Mouse (Mus musculus) monocyte, adult 5-6 weeks (primary cell): Measurements from ENCODE around the gene Surf6. TPM values are rescaled to one million over a fixed set of nuclear protein-coding genes. Genes with fewer than 3 reads are reported as not detected.

Experiments used
- ATAC-seq: fragments of 153-309, 156-312 bp; replicated peaks from 2 replicates; pipeline ENCODE4 v1.8.0; 2017; ENCODE audit warnings: mild to moderate bottlenecking; ENCODE audit not compliant: low TSS enrichment, insufficient number of reproducible peaks, severe bottlenecking, poor library complexity, low FRiP score
- total RNA-seq: library from RNA; stranded (forward); fragments of 200-1000, 200-491, 200-594 nt; gene quantifications from 3 replicates; pipeline ENCODE4 v1.2.3, GENCODE M21; 2017

The Surf6 gene
- total RNA-seq, 1 experiment from 2014 or later, result 45.0 TPM

DNA sequence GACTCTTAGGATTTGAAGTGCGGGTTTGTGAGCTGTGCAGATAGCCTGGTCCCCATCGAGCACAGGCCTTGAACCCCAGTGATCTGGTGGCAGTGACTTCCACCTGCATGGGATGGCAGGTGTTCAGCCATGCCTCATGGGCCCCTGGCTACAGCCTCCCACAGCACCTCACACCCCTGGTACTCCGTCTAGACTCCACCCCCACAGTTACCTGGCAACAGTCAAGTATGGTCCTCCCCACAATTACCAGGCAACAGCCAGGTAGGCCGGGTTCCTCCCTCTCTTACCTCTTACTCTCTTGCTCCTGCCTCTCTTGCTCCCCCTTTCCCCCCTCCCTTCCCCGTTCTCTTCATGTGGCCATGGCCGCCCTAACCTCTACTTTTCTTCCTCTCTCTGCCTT lies 32.0 kb downstream of the Surf6 start:
- no peak for ATAC-seq

DNA sequence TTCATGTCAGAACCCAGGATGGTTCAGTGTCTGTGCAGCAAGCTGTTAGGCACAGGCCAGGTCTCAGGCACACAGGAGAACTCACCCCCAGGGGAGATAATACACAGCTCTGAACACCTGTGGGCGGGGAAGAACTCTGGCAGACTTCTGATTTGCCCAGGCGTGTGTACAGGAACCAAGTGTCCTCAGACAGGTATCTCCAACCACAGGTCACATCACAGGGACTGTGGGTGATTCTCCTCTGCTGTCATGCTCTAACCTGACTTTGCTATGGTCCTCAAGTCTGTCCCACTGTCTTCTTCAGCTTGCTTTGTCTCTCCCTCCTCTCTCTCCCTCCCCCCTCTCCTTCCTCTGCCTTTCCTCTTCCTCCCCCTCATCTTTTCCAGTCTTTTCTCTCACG lies 37.8 kb downstream of the Surf6 start, which contains the start of gene Abo:
Abo (minus strand) TSS at position 101 of the 400 bp plus-strand sequence.
- ATAC-seq, result no peak

DNA sequence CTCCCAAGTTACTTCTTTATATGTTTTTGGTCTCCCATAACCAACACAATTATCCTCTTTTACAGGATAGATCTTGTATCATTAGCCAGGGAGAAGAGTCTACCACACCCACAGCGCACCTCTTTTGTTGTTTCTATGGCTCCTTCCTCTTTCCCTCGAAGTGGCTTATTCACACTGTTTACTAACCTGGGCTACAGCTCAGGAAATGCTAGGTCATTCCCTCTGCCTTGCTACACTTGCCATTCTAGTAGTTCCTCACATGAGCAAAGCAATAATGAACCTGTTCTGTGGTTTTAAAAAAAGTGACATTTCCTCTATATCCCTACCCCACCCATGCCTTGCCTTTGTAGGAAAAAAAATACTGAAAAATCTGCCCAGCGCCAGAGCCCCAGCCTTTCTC lies 39.8 kb downstream of the Surf6 start:
- no peak for ATAC-seq

GRCm38 (mm10) chr2:26847706-26848105 lies 55.0 kb downstream of the Surf6 start:
- no peak for ATAC-seq

Other genes with a start within 250 kb of the Surf6 start
- 1.3 TPM in 1 of 3 replicates, not detected in the others for gene Lcn4, start 231.6 kb downstream of the Surf6 start, total RNA-seq
- not detected in 3 replicates for gene Abo, start 37.9 kb downstream of the Surf6 start, total RNA-seq
- gene Med22, start 7.8 kb upstream of the Surf6 start, total RNA-seq, result 9.1 to 14.0 TPM (median 13.6 TPM) in 3 replicates
- gene Rpl7a, start 7.9 kb upstream of the Surf6 start, total RNA-seq, result 929 to 1,174 TPM (median 1,019 TPM) in 3 replicates
- gene Surf2, start 13.5 kb upstream of the Surf6 start, total RNA-seq, result 42.5 to 69.7 TPM (median 48.7 TPM) in 3 replicates
- 60.1 to 86.2 TPM (median 60.4 TPM) in 3 replicates for gene Surf1, start 13.7 kb upstream of the Surf6 start, total RNA-seq
- 69.0 to 90.1 TPM (median 80.5 TPM) in 3 replicates for gene Surf4, start 31.0 kb upstream of the Surf6 start, total RNA-seq
- gene Stkld1, start 31.2 kb upstream of the Surf6 start, total RNA-seq, result not detected in 3 replicates
- gene Rexo4, start 61.5 kb upstream of the Surf6 start, total RNA-seq, result 49.0 to 99.1 TPM (median 49.2 TPM) in 3 replicates
- gene Adamts13, start 70.5 kb upstream of the Surf6 start, total RNA-seq, result 0.57 TPM in 1 of 3 replicates, not detected in the others
- 9.2 to 22.9 TPM (median 11.8 TPM) in 3 replicates for gene Cacfd1, start 107.0 kb upstream of the Surf6 start, total RNA-seq
- 41.1 to 70.7 TPM (median 48.4 TPM) in 3 replicates for gene Slc2a6, start 125.1 kb upstream of the Surf6 start, total RNA-seq
- not detected in 3 replicates for gene Mymk, start 169.3 kb upstream of the Surf6 start, total RNA-seq
- not detected in 3 replicates for gene Adamtsl2, start 176.5 kb upstream of the Surf6 start, total RNA-seq
- not detected in 3 replicates for gene Fam163b, start 239.6 kb upstream of the Surf6 start, total RNA-seq